In the genomic region with DNA sequence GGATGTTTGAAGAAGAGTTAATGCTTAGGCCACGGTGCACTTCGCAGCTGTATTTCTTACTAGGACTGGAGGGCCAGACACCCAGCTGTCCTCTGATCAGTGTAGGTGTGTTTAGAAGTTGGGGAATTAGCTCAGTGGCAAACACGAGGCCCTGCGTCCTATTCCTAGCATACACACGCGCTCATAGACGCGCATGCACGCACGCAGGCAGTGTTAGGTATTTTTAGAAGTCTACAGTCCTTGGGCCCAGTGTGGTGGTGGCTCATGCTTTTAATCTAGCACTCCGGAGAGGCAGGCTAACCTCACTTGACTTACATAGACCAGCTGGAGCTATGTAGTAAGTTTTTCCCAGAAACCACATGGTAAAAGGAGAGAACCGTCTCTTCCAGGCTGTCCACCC, we compare ENCODE assay signal across 8 mouse cellular contexts. TPM values are rescaled to one million over a fixed set of nuclear protein-coding genes. Genes with fewer than 3 reads are reported as not detected.
DNase-seq lines count a peak whose midpoint lies in the region; ATAC-seq and TF ChIP-seq lines count a peak whose summit lies in the region.

No protein-coding gene starts in this region.

- TF ChIP-seq POLR2A in kidney, adult 2 months (IDR thresholded peaks at IDR 0.05; ENCODE audit: low read depth, low read length): no peak
- no peak for TF ChIP-seq POLR2A in bone marrow, adult 2 months (IDR thresholded peaks at IDR 0.05; ENCODE audit: borderline replicate concordance, control insufficient read depth, low read depth, low read length)

- peaks cover 12% of the 10 kb centered on the region; the same call in 1 of the 2 replicates for H3K4me1 ChIP-seq in kidney, adult 2 months (ENCODE audit: control insufficient read depth, insufficient read depth, low read length)
- H3K4me1 ChIP-seq in bone marrow, adult 2 months (ENCODE audit: control insufficient read depth, insufficient read depth, low read length): peaks cover 10% of the 10 kb centered on the region
- H3K4me1 ChIP-seq in lung, embryonic 15.5 days: peaks cover 23% of the 10 kb centered on the region

- H3K9me3 ChIP-seq in lung, embryonic 15.5 days: no peaks in the 10 kb centered on the region

- H3K9ac ChIP-seq in lung, embryonic 15.5 days: peak overlapping the region; percentile 90

- 3% methylated on average over 12 of the region's 12 CpGs for WGBS in kidney, adult 2 months
- WGBS in bone marrow, adult 2 months: 3% methylated on average over 12 of the region's 12 CpGs
- 6% methylated on average over 12 of the region's 12 CpGs for WGBS in lung, embryonic 15.5 days

- peak overlapping the region; percentile 71 for H3K4me2 ChIP-seq in lung, embryonic 15.5 days

- H3K27me3 ChIP-seq in kidney, adult 2 months (replicated peaks; ENCODE audit: control insufficient read depth, insufficient read depth, low read length): no peaks in the 10 kb centered on the region
- no peaks in the 10 kb centered on the region for H3K27me3 ChIP-seq in lung, embryonic 15.5 days

- peaks cover under 1% of the 10 kb centered on the region; the same call in 1 of the 2 replicates for H3K36me3 ChIP-seq in kidney, adult 2 months (ENCODE audit: control insufficient read depth, insufficient read depth, low read length)
- H3K36me3 ChIP-seq in lung, embryonic 15.5 days: peaks cover 21% of the 10 kb centered on the region

- ATAC-seq in lung, embryonic 15.5 days (ENCODE audit: borderline replicate concordance, extremely low read depth, low FRiP score, low TSS enrichment): peak; percentile 4; the same call in 1 of the 2 replicates

- peak overlapping the region; percentile 95 for H3K27ac ChIP-seq in kidney, adult 2 months (ENCODE audit: insufficient read depth, low read depth, low read length)
- H3K27ac ChIP-seq in bone marrow, adult 2 months (ENCODE audit: control insufficient read depth, insufficient read depth, low read depth, low read length, poor library complexity): peak overlapping the region; percentile 100
- peak overlapping the region; percentile 99 for H3K27ac ChIP-seq in lung, embryonic 15.5 days

- H3K4me3 ChIP-seq in kidney, adult 2 months (ENCODE audit: insufficient read depth, low read depth, low read length): peak overlapping the region; percentile 63
- peak overlapping the region; percentile 84 for H3K4me3 ChIP-seq in bone marrow, adult 2 months (replicated peaks; ENCODE audit: control insufficient read depth, low read depth, low read length)
- H3K4me3 ChIP-seq in lung, embryonic 15.5 days: peak overlapping the region; percentile 88

- DNase-seq in kidney, adult 2 months: no peak
- no peak for DNase-seq in kidney, adult 18-20 months
- peak; percentile 65 for DNase-seq in heart, adult 8-10 months (ENCODE audit: low spot score)
- DNase-seq in kidney, postnatal 36 days: peak; percentile 20 to 43
- DNase-seq in right cerebral cortex, adult 2 months (ENCODE audit: low spot score in 2 of 2): peak; percentile 60 to 74
- no peak for DNase-seq in urinary bladder, adult 18-20 months (ENCODE audit: low spot score in 2 of 2)

- TF ChIP-seq CTCF in kidney, adult 2 months (conservative IDR thresholded peaks at IDR 0.05; ENCODE audit: insufficient read depth, insufficient read length, low read depth, low read length): no peak
- no peak for TF ChIP-seq CTCF in bone marrow, adult 2 months (IDR thresholded peaks at IDR 0.05; ENCODE audit: control insufficient read depth, insufficient read depth, low read length)

RNA-seq across cellular contexts. Expression of a gene that starts 0.6 kb away (rescaled TPM):
- 20.4 and 25.7 TPM in 2 replicates for polyA plus RNA-seq in kidney, adult 2 months (2012; rRNA removed)
- 17.1 and 35.2 TPM in 2 replicates for polyA plus RNA-seq in bone marrow, adult 2 months (2011; ENCODE audit: insufficient read depth, insufficient read length, low replicate concordance, missing spikeins)
- total RNA-seq in heart, adult 8-10 months (2022): 1 to 10 TPM; 7.6 to 8.5 (median 8.2) TPM
- 12.4 and 13.2 TPM in 2 replicates for polyA plus RNA-seq in lung, embryonic 15.5 days (2015; fragmentation: Nextera tagmentation; extraction: Ambion mirVana)

RNA-seq across cellular contexts. Expression of a gene that starts 28.4 kb away (rescaled TPM):
- 1.7 and 1.8 TPM in 2 replicates for polyA plus RNA-seq in kidney, adult 2 months (2012; rRNA removed)
- polyA plus RNA-seq in bone marrow, adult 2 months (2011; ENCODE audit: insufficient read depth, insufficient read length, low replicate concordance, missing spikeins): 173 and 363 TPM in 2 replicates
- total RNA-seq in heart, adult 8-10 months (2022): 1 to 10 TPM in 2 of 4 experiments, under 1 TPM in 2; 0.84 to 1.2 (median 0.98) TPM
- polyA plus RNA-seq in lung, embryonic 15.5 days (2015; fragmentation: Nextera tagmentation; extraction: Ambion mirVana): 0.59 and 1.4 TPM in 2 replicates

RNA-seq across cellular contexts. Expression of a gene that starts 33.0 kb away (rescaled TPM):
- polyA plus RNA-seq in kidney, adult 2 months (2012; rRNA removed): 37.2 and 43.1 TPM in 2 replicates
- 24.8 and 31.6 TPM in 2 replicates for polyA plus RNA-seq in bone marrow, adult 2 months (2011; ENCODE audit: insufficient read depth, insufficient read length, low replicate concordance, missing spikeins)
- 10 to 100 TPM; 23.3 to 34.7 (median 33.0) TPM for total RNA-seq in heart, adult 8-10 months (2022)
- polyA plus RNA-seq in lung, embryonic 15.5 days (2015; fragmentation: Nextera tagmentation; extraction: Ambion mirVana): 74.4 and 75.2 TPM in 2 replicates

RNA-seq across cellular contexts. Expression of a gene that starts 48.5 kb away (rescaled TPM):
- polyA plus RNA-seq in kidney, adult 2 months (2012; rRNA removed): 1.5 and 2.2 TPM in 2 replicates
- 3.6 and 5.1 TPM in 2 replicates for polyA plus RNA-seq in bone marrow, adult 2 months (2011; ENCODE audit: insufficient read depth, insufficient read length, low replicate concordance, missing spikeins)
- 1 to 10 TPM; 1.2 to 4.2 (median 2.8) TPM for total RNA-seq in heart, adult 8-10 months (2022)
- 0.68 and 1.1 TPM in 2 replicates for polyA plus RNA-seq in lung, embryonic 15.5 days (2015; fragmentation: Nextera tagmentation; extraction: Ambion mirVana)

RNA-seq across cellular contexts. Expression of a gene that starts 54.6 kb away (rescaled TPM):
- 39.6 and 41.5 TPM in 2 replicates for polyA plus RNA-seq in kidney, adult 2 months (2012; rRNA removed)
- polyA plus RNA-seq in bone marrow, adult 2 months (2011; ENCODE audit: insufficient read depth, insufficient read length, low replicate concordance, missing spikeins): 2.4 and 6.5 TPM in 2 replicates
- 10 to 100 TPM; 32.8 to 40.4 (median 35.7) TPM for total RNA-seq in heart, adult 8-10 months (2022)
- 149 and 169 TPM in 2 replicates for polyA plus RNA-seq in lung, embryonic 15.5 days (2015; fragmentation: Nextera tagmentation; extraction: Ambion mirVana)

Comparison
In these comparisons a context has a peak if more than half of its experiments do, and no peak if none do; other contexts are left out.
1. DNase-seq: peak in heart, adult 8-10 months (single experiment), kidney, postnatal 36 days (2 of 2) and right cerebral cortex, adult 2 months (2 of 2); none in kidney, adult 2 months (single experiment), kidney, adult 18-20 months (single experiment) and urinary bladder, adult 18-20 months (0 of 2).
2. RNA of a gene that starts 28.4 kb away (polyA plus RNA-seq): 173 to 363 TPM in bone marrow, adult 2 months; 1.7 to 1.8 TPM in kidney, adult 2 months and 0.59 to 1.4 TPM in lung, embryonic 15.5 days; every median in the first group is over 10 times any median in the second.
3. Peak in every context shown above with its lines, with median percentiles within 50 percentile points of each other: H3K27ac ChIP-seq and H3K4me3 ChIP-seq.